Mouse (Mus musculus): ENCODE data around the gene Tecrl. TPM values are rescaled to one million over a fixed set of nuclear protein-coding genes. Genes with fewer than 3 reads are reported as not detected.

The Tecrl gene
- polyA plus RNA-seq (2015; fragmentation: Nextera tagmentation; extraction: Ambion mirVana) = 2.0 and 2.3 TPM in 2 replicates

DNA sequence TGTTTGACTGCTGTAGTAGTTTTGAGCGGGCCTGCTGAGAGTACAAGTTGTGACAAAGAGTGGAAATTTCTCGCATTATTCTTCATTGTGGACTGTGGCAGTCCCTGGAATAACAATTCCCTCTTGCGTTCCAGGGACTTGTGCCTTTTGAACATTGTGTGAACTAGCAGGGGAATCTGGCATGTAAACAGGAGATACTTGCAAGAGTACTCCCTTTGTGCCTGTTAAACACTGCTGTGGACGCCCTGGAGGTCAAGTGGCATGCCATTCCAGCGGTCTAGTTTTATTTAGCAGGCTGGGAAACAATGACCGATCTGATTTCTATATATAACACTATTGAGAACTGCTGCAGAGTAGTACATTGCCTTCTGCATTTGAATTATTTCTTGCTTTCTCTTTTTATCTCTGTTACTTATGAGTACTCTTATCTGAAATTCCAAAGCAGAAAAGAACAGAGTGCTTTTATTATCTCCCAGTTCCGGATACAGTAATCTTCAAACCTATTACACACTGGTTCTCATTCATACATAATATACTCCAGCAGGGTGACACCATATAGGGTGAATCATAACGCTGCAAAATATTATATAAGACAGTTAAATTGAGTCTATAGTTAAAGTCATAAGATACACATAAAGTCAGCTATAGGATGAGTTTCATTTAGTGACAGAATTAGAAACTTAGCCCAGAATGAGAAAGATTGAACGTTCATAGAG is at the start of gene Tecrl:
Gene Tecrl (minus strand): TSS at position 350 of the 716 bp plus-strand sequence.
- Histone ChIP-seq H3K4me2 (replicated peaks) (no peak within 1 kb of the TSS), H3K4me1 (no peaks in the 10 kb centered on the region), H3K9me3 (replicated peaks) (no peaks in the 10 kb centered on the region), H3K9ac (no peak within 1 kb of the TSS), H3K27ac (replicated peaks) (no peak within 1 kb of the TSS), H3K36me3 (no peaks in the 10 kb centered on the region), H3K27me3 (no peaks in the 10 kb centered on the region), H3K4me3 (replicated peaks) (no peak within 1 kb of the TSS)
- no peak for ATAC-seq (ENCODE audit: insufficient number of reproducible peaks, low FRiP score, low TSS enrichment, low read depth)
- 37% methylated on average over 9 of the region's 9 CpGs for WGBS

- H3K4me2 ChIP-seq (replicated peaks) = no peak overlapping the region
- no peak overlapping the region for H3K4me3 ChIP-seq (replicated peaks)
- H3K27me3 ChIP-seq = no peaks in the 10 kb centered on the region
- H3K4me1 ChIP-seq = no peaks in the 10 kb centered on the region
- H3K9ac ChIP-seq = no peak overlapping the region
- H3K36me3 ChIP-seq = no peaks in the 10 kb centered on the region
- 76% methylated on average over 2 of the region's 2 CpGs for WGBS
- no peak overlapping the region for H3K27ac ChIP-seq (replicated peaks)
- H3K9me3 ChIP-seq (replicated peaks) = no peaks in the 10 kb centered on the region
- no peak for ATAC-seq (ENCODE audit: insufficient number of reproducible peaks, low FRiP score, low TSS enrichment, low read depth)
Measured at GRCm38 (mm10) chr5:83385021-83385420, 30.0 kb upstream of the Tecrl start.

DNA sequence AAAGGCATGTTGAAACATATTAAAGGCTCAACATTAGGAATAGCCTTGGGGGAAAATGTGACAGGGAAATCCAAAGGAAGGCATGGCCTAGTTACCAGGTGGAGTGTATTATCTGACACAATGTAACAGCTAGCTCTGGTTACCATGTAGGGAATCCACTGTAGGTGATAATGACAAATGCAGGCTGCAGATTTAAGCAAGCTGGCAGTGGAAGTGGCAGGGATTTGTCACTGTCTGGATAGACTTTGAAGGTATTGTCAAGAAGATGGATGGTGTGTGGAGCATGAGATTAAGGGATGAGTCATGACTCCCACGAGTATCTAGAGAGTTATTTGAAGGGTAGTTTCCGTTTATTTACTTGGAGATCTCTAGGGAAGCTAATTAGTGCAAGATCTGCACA is 3.4 kb downstream of the Tecrl start:
- Histone ChIP-seq H3K9ac (no peak overlapping the region), H3K4me1 (no peaks in the 10 kb centered on the region), H3K36me3 (no peaks in the 10 kb centered on the region), H3K4me2 (replicated peaks) (no peak overlapping the region), H3K27ac (replicated peaks) (no peak overlapping the region), H3K9me3 (replicated peaks) (no peaks in the 10 kb centered on the region), H3K27me3 (no peaks in the 10 kb centered on the region), H3K4me3 (replicated peaks) (no peak overlapping the region)
- 29% methylated on average over 2 of the region's 2 CpGs for WGBS
- no peak for ATAC-seq (ENCODE audit: insufficient number of reproducible peaks, low FRiP score, low TSS enrichment, low read depth)

DNA sequence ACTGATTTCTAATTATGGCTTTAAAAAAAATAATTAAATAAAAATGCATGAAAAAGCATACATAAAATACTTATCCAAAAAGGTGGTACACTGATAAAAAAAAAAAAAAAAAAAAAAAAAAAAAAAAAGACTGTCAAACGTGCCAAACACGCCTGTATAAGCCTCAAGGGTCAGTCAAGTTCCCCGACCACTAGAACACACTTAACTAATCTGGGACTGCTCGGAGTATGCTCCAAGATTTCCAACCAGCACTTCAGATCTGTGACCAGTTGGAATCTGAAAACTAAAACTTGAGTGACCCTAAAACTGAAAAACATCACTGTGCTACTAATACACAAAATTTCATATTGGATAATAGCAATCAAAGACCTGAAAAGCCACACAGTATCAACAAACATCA is 15.9 kb downstream of the Tecrl start:
- Histone ChIP-seq H3K9ac (no peak overlapping the region), H3K27ac (replicated peaks) (no peak overlapping the region), H3K4me2 (replicated peaks) (no peak overlapping the region), H3K27me3 (no peaks in the 10 kb centered on the region), H3K4me3 (replicated peaks) (no peak overlapping the region), H3K9me3 (replicated peaks) (no peaks in the 10 kb centered on the region), H3K4me1 (no peaks in the 10 kb centered on the region), H3K36me3 (no peaks in the 10 kb centered on the region)
- WGBS = 76% methylated on average over 4 of the region's 4 CpGs
- ATAC-seq (ENCODE audit: insufficient number of reproducible peaks, low FRiP score, low TSS enrichment, low read depth) = no peak

DNA sequence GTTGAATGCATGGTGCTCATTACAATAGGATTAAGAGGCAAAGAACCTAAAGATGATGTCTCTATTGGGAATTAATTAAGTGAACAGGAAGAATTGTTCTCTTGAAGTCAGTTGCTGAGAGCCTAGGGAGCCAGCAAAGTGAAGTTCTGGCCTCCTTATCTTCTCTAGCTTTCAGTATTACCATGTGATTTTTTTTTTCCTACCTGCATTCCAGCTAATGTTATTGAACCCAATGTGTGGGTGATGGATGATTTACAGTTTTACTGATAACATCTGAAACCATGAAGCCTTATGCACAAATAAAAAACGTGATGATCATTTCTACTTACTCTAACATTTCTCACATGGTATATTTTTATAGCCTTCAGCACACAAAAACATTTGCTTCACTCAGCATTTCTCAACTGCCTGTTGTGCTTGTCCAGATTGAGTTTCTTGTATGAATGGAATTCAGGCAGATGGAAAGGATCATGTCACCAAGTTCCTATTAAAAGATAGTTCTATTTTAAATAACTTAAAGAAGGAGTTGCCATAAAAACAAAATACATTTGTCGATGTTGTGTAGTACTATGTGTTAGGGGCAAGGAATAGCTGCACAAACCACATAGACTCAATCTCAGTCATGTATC is 87.7 kb downstream of the Tecrl start:
- WGBS = 44% methylated on average over 2 of the region's 2 CpGs
- Histone ChIP-seq H3K9ac (no peak overlapping the region), H3K4me3 (replicated peaks) (no peak overlapping the region), H3K4me1 (no peaks in the 10 kb centered on the region), H3K36me3 (no peaks in the 10 kb centered on the region), H3K9me3 (replicated peaks) (no peaks in the 10 kb centered on the region), H3K4me2 (replicated peaks) (no peak overlapping the region), H3K27me3 (no peaks in the 10 kb centered on the region), H3K27ac (replicated peaks) (no peak overlapping the region)
- ATAC-seq (ENCODE audit: insufficient number of reproducible peaks, low FRiP score, low TSS enrichment, low read depth) = no peak

DNA sequence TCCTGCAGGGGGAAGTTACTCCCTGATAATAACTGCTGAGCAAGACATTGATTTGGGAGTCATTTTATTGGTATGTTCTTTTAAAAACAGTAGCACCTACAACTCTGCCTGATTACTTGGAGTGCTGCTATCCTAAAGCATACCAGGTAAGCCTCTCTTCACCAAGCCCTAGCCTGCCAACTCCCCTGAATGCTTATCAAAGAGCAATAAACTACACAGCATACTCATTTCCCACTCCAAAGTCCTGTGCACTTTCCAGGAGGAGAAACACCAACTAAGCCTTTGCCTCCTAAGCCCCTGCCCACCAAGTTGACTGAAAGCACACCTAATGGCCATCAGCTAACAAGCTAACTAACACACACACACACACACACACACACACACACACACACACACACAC is 94.9 kb downstream of the Tecrl start:
- Histone ChIP-seq H3K36me3 (no peaks in the 10 kb centered on the region), H3K9me3 (replicated peaks) (no peaks in the 10 kb centered on the region), H3K9ac (no peak overlapping the region), H3K4me3 (replicated peaks) (no peak overlapping the region), H3K4me1 (no peaks in the 10 kb centered on the region), H3K27me3 (no peaks in the 10 kb centered on the region), H3K4me2 (replicated peaks) (no peak overlapping the region), H3K27ac (replicated peaks) (no peak overlapping the region)
- no peak for ATAC-seq (ENCODE audit: insufficient number of reproducible peaks, low FRiP score, low TSS enrichment, low read depth)

GRCm38 (mm10) chr5:83254141-83254540 is 100.9 kb downstream of the Tecrl start:
- no peak overlapping the region for H3K9ac ChIP-seq
- WGBS = 87% methylated on average over 2 of the region's 2 CpGs
- no peaks in the 10 kb centered on the region for H3K27me3 ChIP-seq
- no peak overlapping the region for H3K4me3 ChIP-seq (replicated peaks)
- no peak for ATAC-seq (ENCODE audit: insufficient number of reproducible peaks, low FRiP score, low TSS enrichment, low read depth)
- H3K4me1 ChIP-seq = no peaks in the 10 kb centered on the region
- H3K27ac ChIP-seq (replicated peaks) = no peak overlapping the region
- H3K9me3 ChIP-seq (replicated peaks) = no peaks in the 10 kb centered on the region
- no peaks in the 10 kb centered on the region for H3K36me3 ChIP-seq
- no peak overlapping the region for H3K4me2 ChIP-seq (replicated peaks)

- H3K9me3 ChIP-seq (replicated peaks) = no peaks in the 10 kb centered on the region
- no peak overlapping the region for H3K9ac ChIP-seq
- H3K4me3 ChIP-seq (replicated peaks) = no peak overlapping the region
- ATAC-seq (ENCODE audit: insufficient number of reproducible peaks, low FRiP score, low TSS enrichment, low read depth) = no peak
- H3K27me3 ChIP-seq = no peaks in the 10 kb centered on the region
- H3K36me3 ChIP-seq = no peaks in the 10 kb centered on the region
- H3K4me2 ChIP-seq (replicated peaks) = no peak overlapping the region
- no peak overlapping the region for H3K27ac ChIP-seq (replicated peaks)
- WGBS = 76% methylated on average over 5 of the region's 5 CpGs
- no peaks in the 10 kb centered on the region for H3K4me1 ChIP-seq
Measured at GRCm38 (mm10) chr5:83238848-83239452, 116.0 kb downstream of the Tecrl start.

All from embryonic facial prominence, embryonic 15.5 days (tissue).